Mouse (Mus musculus) kidney, adult 2 months (tissue): ENCODE results near the gene Rhot1.

ENCODE experiments used
- CTCF ChIP-seq: fragments of 200-500 bp; conservative IDR thresholded peaks from 2 replicates; pipeline ENCODE4 v1.5.1; 2011; ENCODE audit warnings: low read depth, mild to moderate bottlenecking, control low read depth, low read length, moderate library complexity, mixed read lengths; ENCODE audit not compliant: insufficient read depth, insufficient read length
- POLR2A ChIP-seq: fragments of 200-500 bp; IDR thresholded peaks from one replicate; pipeline ENCODE4 v1.6.1; 2011; ENCODE audit warnings: low read depth, low read length, control low read depth

- no peak for TF ChIP-seq CTCF
- no peak for TF ChIP-seq POLR2A
Measured at GRCm38 (mm10) chr11:80271096-80271495, 62.3 kb downstream of the Rhot1 start.
